Mouse (Mus musculus): ENCODE results near the gene Klhl36. TPM values are rescaled to one million over a fixed set of nuclear protein-coding genes. Genes with fewer than 3 reads are reported as not detected.

Klhl36 gene
- polyA plus RNA-seq (2015; fragmentation: Nextera tagmentation; extraction: Ambion mirVana), result 10.8 and 11.4 TPM in 2 replicates

DNA sequence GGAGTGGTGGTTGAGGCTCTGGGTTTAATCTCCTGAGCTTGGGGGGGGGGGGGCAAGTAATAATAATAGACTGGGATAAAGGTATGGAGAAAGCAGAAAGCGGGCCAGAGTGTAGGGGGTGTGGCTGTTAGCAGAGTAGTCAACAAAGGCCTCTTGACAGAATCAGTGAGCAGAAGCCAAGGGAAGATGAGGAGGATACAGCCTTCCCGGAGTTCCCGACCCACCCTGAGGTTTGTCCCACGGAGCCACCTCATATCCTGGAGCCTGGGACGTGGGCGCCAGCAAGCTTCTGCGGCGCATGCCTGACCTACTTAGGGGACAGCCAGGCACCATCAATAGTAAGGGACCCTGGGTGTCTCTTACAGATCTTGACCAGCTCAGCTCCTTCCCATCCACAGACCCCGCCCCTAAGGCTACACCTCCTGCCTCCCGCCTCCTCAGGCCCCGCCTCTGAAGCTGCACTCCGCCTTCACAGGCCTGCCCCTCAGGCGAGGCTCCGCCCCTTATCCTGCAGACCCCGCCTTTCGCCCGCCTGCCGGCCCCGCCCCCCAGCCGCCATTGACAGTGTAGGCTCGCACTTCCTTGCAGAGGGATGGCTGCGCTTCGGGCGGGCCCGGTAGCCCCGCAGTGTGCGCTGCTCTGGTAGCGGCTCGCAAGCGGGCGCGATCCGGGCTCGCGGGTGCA is at the start of gene Klhl36:
TSS of gene Klhl36 (plus strand) at position 561 of the 684 bp plus-strand sequence.
- Histone ChIP-seq H3K36me3 (ENCODE audit: control insufficient read depth, insufficient read depth) (no peaks in the 10 kb centered on the region), H3K4me3 (ENCODE audit: low read length) (peak within 1 kb of the TSS; percentile 75), H3K4me2 (ENCODE audit: low read depth, low read length) (peak within 1 kb of the TSS; percentile 94), H3K9me3 (replicated peaks; ENCODE audit: control insufficient read depth, low read length) (no peaks in the 10 kb centered on the region), H3K27ac (ENCODE audit: low read length) (peak within 1 kb of the TSS; percentile 66), H3K9ac (ENCODE audit: low read length) (peak within 1 kb of the TSS; percentile 93), H3K4me1 (ENCODE audit: control insufficient read depth, insufficient read depth, low read length) (peaks cover 7% of the 10 kb centered on the region; the same call in 1 of the 2 replicates), H3K27me3 (ENCODE audit: control insufficient read depth, insufficient read depth, low read length) (peaks cover 2% of the 10 kb centered on the region; the same call in 1 of the 2 replicates)
- WGBS, result 1% methylated on average over 35 of the region's 35 CpGs
- peak; percentile 98 for ATAC-seq (replicated peaks; ENCODE audit: extremely low read depth, insufficient read depth, low FRiP score)

GRCm38 (mm10) chr8:119812650-119813431 is 49.2 kb upstream of the Klhl36 start:
- no peaks in the 10 kb centered on the region for H3K27me3 ChIP-seq (ENCODE audit: control insufficient read depth, insufficient read depth, low read length)
- H3K4me2 ChIP-seq (ENCODE audit: low read depth, low read length), result no peak overlapping the region
- H3K27ac ChIP-seq (ENCODE audit: low read length), result peak overlapping the region; percentile 40
- H3K36me3 ChIP-seq (ENCODE audit: control insufficient read depth, insufficient read depth), result peaks cover 2% of the 10 kb centered on the region
- ATAC-seq (replicated peaks; ENCODE audit: extremely low read depth, insufficient read depth, low FRiP score), result peak; percentile 19; the same call in 1 of the 2 replicates
- no peak overlapping the region for H3K9ac ChIP-seq (ENCODE audit: low read length)
- WGBS, result 66% methylated on average over 12 of the region's 12 CpGs
- no peaks in the 10 kb centered on the region for H3K9me3 ChIP-seq (replicated peaks; ENCODE audit: control insufficient read depth, low read length)
- peaks cover 13% of the 10 kb centered on the region for H3K4me1 ChIP-seq (ENCODE audit: control insufficient read depth, insufficient read depth, low read length)
- H3K4me3 ChIP-seq (ENCODE audit: low read length), result no peak overlapping the region

DNA sequence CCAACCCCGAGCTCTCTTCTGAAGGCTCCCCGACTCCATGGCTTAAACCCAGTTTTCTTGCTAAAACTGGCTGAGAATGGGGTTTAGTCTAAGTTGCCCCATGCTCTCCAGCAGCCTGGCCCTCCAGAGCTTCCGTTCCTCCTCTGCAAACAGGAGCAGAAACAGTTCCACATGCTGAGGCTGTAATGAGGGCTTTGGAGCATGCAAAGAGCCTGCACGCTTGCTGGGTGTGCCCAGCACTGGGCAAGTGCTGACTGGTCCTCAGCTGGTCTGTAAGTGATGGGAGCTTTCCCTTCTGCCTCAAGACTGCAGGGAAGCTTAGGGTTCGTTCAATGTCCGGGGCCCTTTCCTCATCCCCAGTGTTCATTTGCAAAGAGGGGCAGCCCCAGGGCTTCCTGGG is 45.8 kb upstream of the Klhl36 start:
- peaks cover 13% of the 10 kb centered on the region for H3K4me1 ChIP-seq (ENCODE audit: control insufficient read depth, insufficient read depth, low read length)
- H3K9ac ChIP-seq (ENCODE audit: low read length), result no peak overlapping the region
- no peaks in the 10 kb centered on the region; the same call in 1 of the 2 replicates for H3K36me3 ChIP-seq (ENCODE audit: control insufficient read depth, insufficient read depth)
- no peaks in the 10 kb centered on the region for H3K9me3 ChIP-seq (replicated peaks; ENCODE audit: control insufficient read depth, low read length)
- no peak overlapping the region for H3K4me2 ChIP-seq (ENCODE audit: low read depth, low read length)
- 83% methylated on average over 6 of the region's 6 CpGs for WGBS
- no peak overlapping the region for H3K27ac ChIP-seq (ENCODE audit: low read length)
- H3K4me3 ChIP-seq (ENCODE audit: low read length), result no peak overlapping the region
- ATAC-seq (replicated peaks; ENCODE audit: extremely low read depth, insufficient read depth, low FRiP score), result no peak
- no peaks in the 10 kb centered on the region for H3K27me3 ChIP-seq (ENCODE audit: control insufficient read depth, insufficient read depth, low read length)

DNA sequence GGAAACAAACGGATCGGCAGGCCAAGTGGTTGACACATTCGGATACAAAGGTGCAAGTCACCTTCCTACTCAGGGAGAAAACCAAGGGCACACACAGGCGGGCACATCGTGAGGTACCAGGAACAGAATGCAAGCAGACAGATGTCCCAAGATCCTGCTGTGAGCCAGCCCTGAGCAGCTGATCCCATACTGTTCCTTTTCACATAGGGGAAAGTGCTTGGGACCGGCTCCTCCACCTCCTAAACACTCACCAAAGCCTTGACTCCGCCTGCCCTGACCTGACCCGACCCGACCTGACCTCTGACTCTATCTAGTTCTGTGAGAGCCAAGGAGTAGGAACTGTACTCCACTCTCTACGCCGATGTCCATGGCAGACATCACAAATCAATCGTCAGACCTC is 44.6 kb upstream of the Klhl36 start:
- Histone ChIP-seq H3K4me2 (ENCODE audit: low read depth, low read length) (no peak overlapping the region), H3K9me3 (replicated peaks; ENCODE audit: control insufficient read depth, low read length) (no peaks in the 10 kb centered on the region), H3K27me3 (ENCODE audit: control insufficient read depth, insufficient read depth, low read length) (no peaks in the 10 kb centered on the region), H3K27ac (ENCODE audit: low read length) (no peak overlapping the region), H3K36me3 (ENCODE audit: control insufficient read depth, insufficient read depth) (peaks cover 4% of the 10 kb centered on the region), H3K9ac (ENCODE audit: low read length) (no peak overlapping the region), H3K4me3 (ENCODE audit: low read length) (no peak overlapping the region), H3K4me1 (ENCODE audit: control insufficient read depth, insufficient read depth, low read length) (peaks cover 7% of the 10 kb centered on the region)
- no peak for ATAC-seq (replicated peaks; ENCODE audit: extremely low read depth, insufficient read depth, low FRiP score)
- WGBS, result 57% methylated on average over 12 of the region's 12 CpGs

GRCm38 (mm10) chr8:119819316-119819715 is 42.8 kb upstream of the Klhl36 start:
- Histone ChIP-seq H3K4me1 (ENCODE audit: control insufficient read depth, insufficient read depth, low read length) (0 out of 2 replicates have a peak, but pooled peaks cover 4% of the 10 kb centered on the region), H3K36me3 (ENCODE audit: control insufficient read depth, insufficient read depth) (peaks cover 4% of the 10 kb centered on the region), H3K27ac (ENCODE audit: low read length) (no peak overlapping the region), H3K4me2 (ENCODE audit: low read depth, low read length) (no peak overlapping the region), H3K9me3 (replicated peaks; ENCODE audit: control insufficient read depth, low read length) (no peaks in the 10 kb centered on the region), H3K9ac (ENCODE audit: low read length) (no peak overlapping the region), H3K27me3 (ENCODE audit: control insufficient read depth, insufficient read depth, low read length) (no peaks in the 10 kb centered on the region), H3K4me3 (ENCODE audit: low read length) (no peak overlapping the region)
- WGBS, result 76% methylated on average over 7 of the region's 7 CpGs
- ATAC-seq (replicated peaks; ENCODE audit: extremely low read depth, insufficient read depth, low FRiP score), result no peak

- 89% methylated on average over 8 of the region's 8 CpGs for WGBS
- Histone ChIP-seq H3K9ac (ENCODE audit: low read length) (no peak overlapping the region), H3K27me3 (ENCODE audit: control insufficient read depth, insufficient read depth, low read length) (no peaks in the 10 kb centered on the region), H3K9me3 (replicated peaks; ENCODE audit: control insufficient read depth, low read length) (no peaks in the 10 kb centered on the region), H3K4me2 (ENCODE audit: low read depth, low read length) (no peak overlapping the region), H3K36me3 (ENCODE audit: control insufficient read depth, insufficient read depth) (peaks cover 4% of the 10 kb centered on the region), H3K4me3 (ENCODE audit: low read length) (no peak overlapping the region), H3K27ac (ENCODE audit: low read length) (no peak overlapping the region), H3K4me1 (ENCODE audit: control insufficient read depth, insufficient read depth, low read length) (0 out of 2 replicates have a peak, but pooled peaks cover 4% of the 10 kb centered on the region)
- no peak for ATAC-seq (replicated peaks; ENCODE audit: extremely low read depth, insufficient read depth, low FRiP score)
These were observed 42.1 kb upstream of the Klhl36 start for GRCm38 (mm10) chr8:119819976-119820375.

DNA sequence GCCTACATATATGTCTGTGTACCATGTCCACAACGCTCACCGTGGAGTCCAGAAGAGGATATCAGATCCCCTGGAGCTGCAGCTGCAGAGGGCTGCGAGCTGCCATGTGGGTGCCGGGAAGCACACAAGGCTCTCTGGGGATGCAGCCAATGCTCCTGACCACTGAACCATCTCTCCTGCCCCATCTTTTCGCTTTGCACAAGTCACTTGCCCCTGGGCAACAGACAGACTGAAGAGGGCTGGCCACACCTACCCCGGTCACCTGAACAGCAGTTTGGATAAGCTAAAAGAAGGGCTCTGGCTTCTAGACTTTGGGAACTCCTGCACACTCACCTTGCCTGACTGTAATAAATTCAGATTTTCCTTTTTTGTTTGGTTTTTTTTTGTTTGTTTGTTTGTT is 40.4 kb upstream of the Klhl36 start:
- Histone ChIP-seq H3K4me2 (ENCODE audit: low read depth, low read length) (no peak overlapping the region), H3K27ac (ENCODE audit: low read length) (no peak overlapping the region), H3K36me3 (ENCODE audit: control insufficient read depth, insufficient read depth) (peaks cover 4% of the 10 kb centered on the region; the same call in 1 of the 2 replicates), H3K9me3 (replicated peaks; ENCODE audit: control insufficient read depth, low read length) (no peaks in the 10 kb centered on the region), H3K9ac (ENCODE audit: low read length) (no peak overlapping the region), H3K4me1 (ENCODE audit: control insufficient read depth, insufficient read depth, low read length) (peaks cover 12% of the 10 kb centered on the region), H3K27me3 (ENCODE audit: control insufficient read depth, insufficient read depth, low read length) (no peaks in the 10 kb centered on the region), H3K4me3 (ENCODE audit: low read length) (no peak overlapping the region)
- ATAC-seq (replicated peaks; ENCODE audit: extremely low read depth, insufficient read depth, low FRiP score), result no peak
- WGBS, result 89% methylated on average over 6 of the region's 6 CpGs

DNA sequence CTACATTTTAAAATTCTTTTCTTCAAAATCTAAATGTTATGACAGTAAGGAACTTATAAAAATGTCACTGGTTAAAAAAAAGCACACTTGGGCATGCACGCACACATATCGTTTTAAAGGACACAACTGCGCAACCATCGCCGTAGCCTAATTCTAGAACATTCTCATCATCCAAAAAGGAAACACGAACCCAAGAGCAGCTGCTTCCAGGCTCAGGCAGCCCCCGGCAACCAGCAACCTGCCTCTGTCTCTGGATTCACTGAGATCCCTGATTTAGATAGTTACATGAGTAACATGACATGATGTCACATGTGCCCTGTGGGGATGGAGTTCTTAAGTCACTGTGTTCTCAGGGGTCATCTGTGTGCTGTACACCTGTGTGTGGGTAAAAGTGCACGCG is 38.8 kb upstream of the Klhl36 start:
- Histone ChIP-seq H3K36me3 (ENCODE audit: control insufficient read depth, insufficient read depth) (peaks cover 4% of the 10 kb centered on the region; the same call in 1 of the 2 replicates), H3K9ac (ENCODE audit: low read length) (no peak overlapping the region), H3K9me3 (replicated peaks; ENCODE audit: control insufficient read depth, low read length) (no peaks in the 10 kb centered on the region)

DNA sequence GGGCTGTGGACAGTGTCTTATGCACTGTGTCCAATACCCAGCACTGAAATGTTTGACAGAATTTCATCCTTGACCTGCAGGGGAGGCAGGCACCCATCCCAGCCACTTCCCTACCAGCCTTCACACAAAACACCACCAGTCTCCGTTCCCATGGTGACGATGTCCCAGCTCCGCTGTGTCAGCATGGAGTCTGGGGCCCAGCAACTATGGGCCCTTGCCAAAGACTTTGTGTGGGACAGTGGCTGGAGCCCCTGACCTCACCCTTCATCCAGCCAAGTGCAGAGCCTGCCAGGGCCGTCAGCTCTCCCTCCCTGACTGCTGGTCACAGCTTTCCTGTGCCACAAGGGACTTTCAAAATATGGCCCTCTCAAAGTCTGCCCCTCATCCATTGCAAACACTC is 38.0 kb upstream of the Klhl36 start:
- Histone ChIP-seq H3K9me3 (replicated peaks; ENCODE audit: control insufficient read depth, low read length) (no peaks in the 10 kb centered on the region), H3K27ac (ENCODE audit: low read length) (peak overlapping the region; percentile 26; the same call in 1 of the 2 replicates), H3K27me3 (ENCODE audit: control insufficient read depth, insufficient read depth, low read length) (no peaks in the 10 kb centered on the region), H3K4me3 (ENCODE audit: low read length) (no peak overlapping the region), H3K36me3 (ENCODE audit: control insufficient read depth, insufficient read depth) (peaks cover 4% of the 10 kb centered on the region; the same call in 1 of the 2 replicates), H3K4me2 (ENCODE audit: low read depth, low read length) (no peak overlapping the region), H3K9ac (ENCODE audit: low read length) (no peak overlapping the region), H3K4me1 (ENCODE audit: control insufficient read depth, insufficient read depth, low read length) (peaks cover 25% of the 10 kb centered on the region)
- no peak for ATAC-seq (replicated peaks; ENCODE audit: extremely low read depth, insufficient read depth, low FRiP score)
- 76% methylated on average over 4 of the region's 4 CpGs for WGBS

More for the DNA sequence above, 38.8 kb upstream of the Klhl36 start:
- Histone ChIP-seq H3K4me2 (ENCODE audit: low read depth, low read length) (no peak overlapping the region), H3K4me1 (ENCODE audit: control insufficient read depth, insufficient read depth, low read length) (peaks cover 20% of the 10 kb centered on the region), H3K4me3 (ENCODE audit: low read length) (no peak overlapping the region), H3K27ac (ENCODE audit: low read length) (no peak overlapping the region), H3K27me3 (ENCODE audit: control insufficient read depth, insufficient read depth, low read length) (no peaks in the 10 kb centered on the region)
- WGBS, result 92% methylated on average over 9 of the region's 9 CpGs
- ATAC-seq (replicated peaks; ENCODE audit: extremely low read depth, insufficient read depth, low FRiP score), result no peak

Data from heart, embryonic 16.5 days (tissue).